Mouse (Mus musculus) heart, embryonic 16.5 days (tissue): ENCODE measurements around the gene Ahcy. TPM values are rescaled to one million over a fixed set of nuclear protein-coding genes. Genes with fewer than 3 reads are reported as not detected.
"Not testable (repeated sequence)": the region's sequence is repeated elsewhere in the genome, so short reads cannot be mapped to it uniquely, and the experiment has no call there.

Source experiments
- ATAC-seq: fragments of 200-750 bp; cut with Nextera tagmentation; replicated peaks from 2 replicates; pipeline ENCODE4 v1.8.0; 2017; ENCODE audit warnings: moderate number of reproducible peaks; ENCODE audit not compliant: insufficient read depth, low FRiP score; ENCODE audit errors: extremely low read depth
- H3K27ac ChIP-seq: fragments of 300-500 bp; sonication (generic); 2 replicates; pipeline ENCODE4 v1.5.1; 2014; ENCODE audit warnings: mild to moderate bottlenecking, low read length, control low read depth, moderate library complexity
- H3K27me3 ChIP-seq: fragments of 300-500 bp; sonication (generic); 2 replicates; pipeline ENCODE4 v1.6.1; 2014; ENCODE audit warnings: low read length, mixed read lengths; ENCODE audit not compliant: control insufficient read depth, insufficient read depth
- H3K36me3 ChIP-seq: fragments of 300-500 bp; sonication (generic); 2 replicates; pipeline ENCODE4 v1.6.1; 2014; ENCODE audit not compliant: control insufficient read depth, insufficient read depth
- H3K4me1 ChIP-seq: fragments of 300-500 bp; sonication (generic); 2 replicates; pipeline ENCODE4 v1.6.1; 2014; ENCODE audit warnings: low read length, mixed read lengths; ENCODE audit not compliant: control insufficient read depth, insufficient read depth
- H3K4me2 ChIP-seq: fragments of 300-500 bp; sonication (generic); 2 replicates; pipeline ENCODE4 v1.6.1; 2014; ENCODE audit warnings: low read depth, mild to moderate bottlenecking, control low read depth, low read length
- H3K4me3 ChIP-seq: fragments of 300-500 bp; sonication (generic); 2 replicates; pipeline ENCODE4 v1.5.1; 2014; ENCODE audit warnings: mild to moderate bottlenecking, control low read depth, low read length
- H3K9ac ChIP-seq: fragments of 300-500 bp; sonication (generic); 2 replicates; pipeline ENCODE4 v1.6.1; 2014; ENCODE audit warnings: low read length, control low read depth
- H3K9me3 ChIP-seq: fragments of 300-500 bp; sonication (generic); replicated peaks from 2 replicates; pipeline ENCODE4 v1.6.1; 2016; ENCODE audit warnings: low read length; ENCODE audit not compliant: control insufficient read depth
- WGBS: fragments of 180-500 bp; shearing (Covaris S2); extraction: QIAGEN DNeasy Blood & Tissue Kit; methylation state at CpG from one replicate; pipeline ENCODE4 v1.1.7; 2014; 5-methylcytosine and 5-hydroxymethylcytosine counted together
- polyA plus RNA-seq: library from polyadenylated mRNA; unstranded; fragments of >200 nt; fragmentation: Nextera tagmentation; extraction: Ambion mirVana; gene quantifications from 2 replicates; pipeline ENCODE4 v1.2.1, GENCODE M21; 2015

Ahcy gene
- polyA plus RNA-seq, 1 experiment from 2014 or later: 39.3 TPM

DNA sequence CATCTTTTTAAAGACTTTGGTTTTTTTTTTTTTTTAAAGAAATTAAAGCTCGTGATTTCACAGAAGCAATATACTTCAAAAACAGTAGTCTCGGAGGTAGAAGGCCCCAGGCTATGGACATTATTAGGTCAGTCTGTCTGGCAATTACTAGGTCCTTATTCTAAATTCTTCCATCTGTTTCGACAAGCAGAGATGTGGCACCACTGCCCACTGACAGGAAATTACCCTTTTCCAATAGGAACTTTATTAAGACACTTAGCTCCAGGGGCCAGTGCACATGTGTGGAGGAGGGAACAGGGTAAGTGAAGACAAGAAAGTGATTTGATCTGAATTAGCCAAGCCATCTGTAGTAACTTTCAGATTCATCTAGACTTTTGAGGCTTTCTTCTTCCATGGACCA lies 19.6 kb downstream of the Ahcy start:
- no peak for ATAC-seq
- H3K9me3 ChIP-seq: no peaks in the 10 kb centered on the region
- H3K4me1 ChIP-seq: peaks cover 11% of the 10 kb centered on the region
- H3K27ac ChIP-seq: no peak overlapping the region
- H3K9ac ChIP-seq: no peak overlapping the region
- peaks cover 4% of the 10 kb centered on the region; the same call in 1 of the 2 replicates for H3K36me3 ChIP-seq
- WGBS: 86% methylated on average over 3 of the region's 3 CpGs
- no peak overlapping the region for H3K4me2 ChIP-seq
- no peak overlapping the region for H3K4me3 ChIP-seq
- H3K27me3 ChIP-seq: no peaks in the 10 kb centered on the region

DNA sequence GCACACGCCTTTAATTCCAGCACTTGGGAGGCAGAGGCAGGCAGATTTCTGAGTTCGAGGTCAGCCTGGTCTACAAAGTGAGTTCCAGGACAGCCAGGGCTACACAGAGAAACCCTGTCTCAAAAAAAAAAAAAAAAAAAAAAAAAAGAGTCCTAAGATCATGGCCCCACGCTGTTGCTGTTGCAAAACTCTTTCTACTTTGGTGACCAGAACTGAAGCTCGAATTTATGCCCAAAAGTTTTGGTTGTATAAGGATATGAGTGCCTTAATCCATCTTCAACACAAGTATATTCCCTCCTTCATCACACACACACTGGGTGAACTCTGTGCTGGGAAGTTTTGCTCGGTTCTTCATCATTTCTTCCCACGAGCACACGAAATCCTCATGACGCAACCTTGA lies 20.8 kb downstream of the Ahcy start:
- not testable (repeated sequence) for ATAC-seq, H3K36me3 ChIP-seq, H3K4me3 ChIP-seq, H3K27ac ChIP-seq, H3K9ac ChIP-seq, H3K4me2 ChIP-seq, H3K9me3 ChIP-seq, H3K27me3 ChIP-seq
- H3K4me1 ChIP-seq: peaks cover 11% of the 10 kb centered on the region
- WGBS: 83% methylated on average over 8 of the region's 8 CpGs

DNA sequence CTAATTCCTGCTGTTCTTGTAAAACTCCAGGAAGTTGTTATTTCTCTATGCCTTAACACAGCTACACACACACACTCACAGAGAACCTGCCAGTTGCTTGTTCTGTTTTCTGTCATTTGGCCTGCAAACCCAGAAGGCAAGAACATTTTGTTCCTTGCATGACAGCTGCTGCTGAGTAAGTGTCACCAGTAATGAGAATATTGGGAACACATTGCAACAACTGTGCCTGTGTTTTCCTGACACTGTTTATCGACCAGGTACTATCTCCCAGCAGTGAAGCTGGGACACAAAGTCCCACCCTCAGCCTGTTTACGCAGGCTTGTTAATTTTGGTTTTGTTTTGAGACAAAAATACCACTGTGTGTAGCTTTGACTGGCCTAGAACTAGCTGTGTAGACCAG lies 21.6 kb downstream of the Ahcy start:
- Histone ChIP-seq H3K36me3 (no peaks in the 10 kb centered on the region), H3K4me2 (no peak overlapping the region), H3K9ac (no peak overlapping the region), H3K27ac (no peak overlapping the region), H3K9me3 (no peaks in the 10 kb centered on the region), H3K27me3 (no peaks in the 10 kb centered on the region), H3K4me1 (peaks cover 11% of the 10 kb centered on the region), H3K4me3 (no peak overlapping the region)
- WGBS: 60% methylated on average over 2 of the region's 2 CpGs
- ATAC-seq: no peak

DNA sequence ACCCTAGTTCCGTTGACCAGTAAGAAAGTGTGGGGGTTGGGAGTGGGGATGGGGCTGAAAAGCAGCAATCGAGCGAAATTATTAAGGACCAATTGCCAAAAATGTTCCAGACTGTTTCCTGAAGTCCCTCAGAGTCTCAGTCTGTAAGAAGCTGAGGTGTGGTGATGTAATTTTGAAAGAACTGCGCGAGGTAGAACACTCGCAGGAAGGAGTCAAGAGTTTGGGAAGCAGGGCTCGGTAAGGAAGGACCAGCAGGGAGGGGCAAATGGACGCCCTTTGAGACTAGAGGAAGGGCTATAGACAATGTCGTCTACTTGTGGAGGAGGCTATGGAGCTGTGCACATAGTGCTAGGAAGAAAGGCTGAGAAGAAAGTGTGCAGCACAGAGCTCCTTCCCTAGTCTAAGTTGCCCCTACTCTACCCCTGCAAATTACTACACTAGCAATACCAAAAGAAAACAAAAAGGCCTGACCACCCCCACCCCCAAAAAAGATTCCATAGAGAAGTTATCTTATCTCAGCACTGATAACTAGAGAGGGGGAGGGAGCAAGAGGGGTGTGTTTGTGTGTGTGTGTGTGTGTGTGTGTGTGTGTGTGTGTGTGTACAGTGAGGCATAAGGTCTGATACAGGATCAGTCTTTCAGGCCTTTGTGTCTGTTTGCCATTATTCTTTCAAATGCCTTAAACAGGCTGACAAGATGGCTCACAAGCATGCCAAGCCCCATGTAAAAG lies 22.5 kb downstream of the Ahcy start:
- peak overlapping the region; percentile 99 for H3K4me2 ChIP-seq
- H3K9me3 ChIP-seq: no peaks in the 10 kb centered on the region
- H3K9ac ChIP-seq: peak overlapping the region; percentile 77
- no peaks in the 10 kb centered on the region for H3K36me3 ChIP-seq
- peak overlapping the region; percentile 72 for H3K27ac ChIP-seq
- peaks cover 11% of the 10 kb centered on the region for H3K4me1 ChIP-seq
- WGBS: 18% methylated on average over 9 of the region's 9 CpGs
- H3K4me3 ChIP-seq: peak overlapping the region; percentile 63
- H3K27me3 ChIP-seq: no peaks in the 10 kb centered on the region
- ATAC-seq: no peak

DNA sequence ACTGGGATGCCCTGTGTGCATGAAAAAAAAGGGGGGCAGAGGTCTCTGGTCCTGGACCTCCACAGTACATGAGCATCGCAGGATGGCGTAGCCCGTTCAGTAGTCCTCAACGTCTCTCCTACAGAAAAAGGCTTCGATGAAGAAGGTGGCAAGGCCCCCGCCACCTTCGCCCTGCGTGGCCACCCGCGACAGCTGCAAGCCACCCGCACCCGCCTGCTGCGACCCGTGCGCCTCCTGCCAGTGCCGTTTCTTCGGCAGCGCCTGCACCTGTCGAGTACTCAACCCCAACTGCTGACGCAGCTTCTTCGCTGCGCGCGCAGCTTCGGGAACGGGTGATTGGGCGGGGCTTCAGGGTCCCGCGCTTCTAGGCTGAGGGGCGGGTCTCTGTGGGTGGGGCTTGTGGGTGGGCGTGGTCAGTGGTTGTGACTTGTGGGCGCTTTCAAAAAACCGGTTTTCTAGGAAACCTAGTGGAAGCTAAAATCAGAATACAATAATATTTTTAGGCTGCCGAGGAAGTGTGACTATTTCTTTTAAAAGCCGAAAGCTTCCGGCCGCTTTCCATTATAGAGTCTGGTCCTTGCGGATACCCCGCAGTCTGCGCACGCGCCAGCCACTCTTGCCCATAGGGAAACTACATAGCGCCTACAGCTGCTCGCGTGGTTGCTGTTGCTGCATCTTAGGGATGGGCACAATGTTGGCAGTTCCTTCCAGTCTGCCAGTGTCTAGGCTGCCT lies 23.6 kb downstream of the Ahcy start:
- Histone ChIP-seq H3K4me1 (peaks cover 11% of the 10 kb centered on the region), H3K27me3 (no peaks in the 10 kb centered on the region), H3K36me3 (no peaks in the 10 kb centered on the region), H3K27ac (peak overlapping the region; percentile 82), H3K4me3 (peak overlapping the region; percentile 63), H3K4me2 (peak overlapping the region; percentile 99), H3K9me3 (no peaks in the 10 kb centered on the region), H3K9ac (peak overlapping the region; percentile 85)
- peak; percentile 93 for ATAC-seq
- 1% methylated on average over 45 of the region's 45 CpGs for WGBS

DNA sequence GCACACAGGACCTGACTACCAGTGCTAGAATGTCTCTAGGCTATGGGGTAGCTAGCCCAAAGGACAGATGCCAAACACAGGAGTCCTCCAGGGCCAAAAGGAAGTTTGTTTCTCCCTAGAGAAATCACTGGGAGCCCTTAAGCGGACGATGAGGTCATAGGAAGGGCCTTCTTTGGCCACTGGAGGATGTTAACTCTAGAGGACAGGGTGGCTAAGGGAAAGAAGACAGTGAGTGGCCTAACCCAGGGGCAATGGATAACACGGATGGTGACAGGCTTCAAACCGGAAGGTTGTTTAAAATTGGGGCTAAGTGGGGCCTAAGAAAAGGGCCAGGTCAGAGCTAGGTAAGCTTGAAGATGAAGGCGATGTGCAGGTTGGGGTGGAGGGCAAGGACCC lies 24.2 kb downstream of the Ahcy start:
- Histone ChIP-seq H3K4me3 (peak overlapping the region; percentile 63), H3K36me3 (no peaks in the 10 kb centered on the region), H3K27me3 (no peaks in the 10 kb centered on the region), H3K27ac (peak overlapping the region; percentile 82), H3K9me3 (no peaks in the 10 kb centered on the region), H3K4me2 (peak overlapping the region; percentile 99), H3K9ac (peak overlapping the region; percentile 85), H3K4me1 (peaks cover 11% of the 10 kb centered on the region)
- 22% methylated on average over 5 of the region's 5 CpGs for WGBS
- no peak for ATAC-seq

DNA sequence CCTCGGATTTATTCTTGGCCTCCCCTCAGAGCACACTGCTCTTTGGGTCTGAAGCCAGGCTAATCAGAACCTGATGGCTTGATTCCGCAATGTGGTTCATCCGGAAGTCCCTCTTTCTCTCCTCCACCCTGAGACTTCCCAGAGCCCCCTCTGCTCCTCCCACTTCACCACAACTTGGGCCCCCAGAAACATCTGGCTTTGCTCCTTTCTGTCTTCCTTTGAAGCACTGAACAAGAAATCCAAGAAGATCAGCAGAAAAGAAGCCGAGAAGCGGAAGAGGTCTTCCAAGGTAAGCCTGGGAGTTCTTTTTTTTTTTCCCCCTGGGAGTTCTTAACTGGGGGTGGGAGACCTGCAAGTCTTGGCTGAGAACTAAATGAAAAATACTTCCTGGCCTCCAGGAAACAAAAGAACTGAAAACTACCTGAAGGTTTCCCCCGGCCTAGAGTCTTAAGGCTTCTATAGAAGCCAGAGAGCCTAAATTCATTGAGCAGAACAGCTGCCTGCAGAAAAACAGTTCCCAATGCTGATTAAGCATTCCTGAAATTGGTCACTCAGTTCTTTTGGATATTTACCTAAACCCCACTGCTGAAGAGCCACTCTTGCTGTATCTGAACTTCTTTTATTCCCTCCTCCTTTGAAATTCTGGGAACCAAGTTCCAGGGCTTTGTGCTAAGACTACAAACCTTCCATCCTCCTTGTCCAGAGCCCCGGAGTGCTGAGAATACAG lies 26.7 kb downstream of the Ahcy start:
- H3K9me3 ChIP-seq: no peaks in the 10 kb centered on the region
- H3K27me3 ChIP-seq: no peaks in the 10 kb centered on the region
- no peak overlapping the region for H3K9ac ChIP-seq
- 57% methylated on average over 7 of the region's 7 CpGs for WGBS
- H3K27ac ChIP-seq: no peak overlapping the region
- ATAC-seq: no peak
- no peak overlapping the region; the same call in 1 of the 2 replicates for H3K4me2 ChIP-seq
- peaks cover 11% of the 10 kb centered on the region for H3K4me1 ChIP-seq
- no peak overlapping the region for H3K4me3 ChIP-seq
- no peaks in the 10 kb centered on the region for H3K36me3 ChIP-seq

DNA sequence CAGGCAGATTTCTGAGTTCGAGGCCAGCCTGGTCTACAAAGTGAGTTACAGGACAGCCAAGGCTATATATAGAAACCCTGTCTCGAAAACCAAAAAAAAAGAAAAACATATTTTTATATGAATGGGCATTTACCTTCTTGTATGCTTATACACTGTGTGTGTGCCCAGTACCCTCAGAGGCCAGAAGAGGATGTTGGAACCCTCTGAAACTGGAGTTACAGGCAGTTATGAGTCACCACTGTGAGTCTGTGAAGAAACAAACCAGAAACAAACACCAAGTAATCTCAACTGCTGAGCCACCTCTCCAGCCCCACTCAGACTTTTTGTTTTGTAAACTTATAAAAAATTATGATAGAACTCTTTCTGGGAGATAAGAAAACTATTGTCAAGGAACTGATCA lies 27.5 kb downstream of the Ahcy start:
- Histone ChIP-seq H3K27ac (no peak overlapping the region), H3K9me3 (no peaks in the 10 kb centered on the region), H3K4me2 (no peak overlapping the region), H3K9ac (no peak overlapping the region), H3K4me3 (no peak overlapping the region), H3K4me1 (peaks cover 11% of the 10 kb centered on the region), H3K27me3 (no peaks in the 10 kb centered on the region), H3K36me3 (no peaks in the 10 kb centered on the region)
- ATAC-seq: no peak
- WGBS: 79% methylated on average over 2 of the region's 2 CpGs

DNA sequence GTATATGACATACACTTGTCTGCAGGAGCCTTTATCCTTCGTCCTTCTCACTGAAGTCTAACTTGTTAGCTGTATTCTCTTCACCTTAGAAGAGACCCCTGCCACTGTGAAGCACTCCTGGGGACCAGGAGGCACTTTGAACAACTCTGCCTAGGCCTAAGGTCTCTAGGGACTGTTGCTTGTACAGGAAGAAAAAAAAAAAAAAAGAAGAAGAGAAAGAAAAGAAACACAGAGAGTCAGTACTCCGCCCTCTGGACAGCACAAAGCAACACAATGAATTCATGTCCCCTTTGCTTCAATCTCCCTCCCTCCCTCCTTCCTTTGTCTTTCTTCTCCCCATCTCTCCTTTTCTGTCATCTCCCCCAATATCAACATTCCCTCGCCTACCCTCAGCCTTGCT lies 29.2 kb downstream of the Ahcy start:
- Histone ChIP-seq H3K4me2 (no peak overlapping the region), H3K4me1 (peaks cover 2% of the 10 kb centered on the region), H3K36me3 (no peaks in the 10 kb centered on the region), H3K4me3 (no peak overlapping the region), H3K27ac (no peak overlapping the region), H3K9me3 (no peaks in the 10 kb centered on the region), H3K27me3 (no peaks in the 10 kb centered on the region), H3K9ac (no peak overlapping the region)
- no peak for ATAC-seq
- 63% methylated on average over 3 of the region's 3 CpGs for WGBS
